Mouse (Mus musculus) layer of hippocampus, postnatal 36 days (tissue): Measurements from ENCODE around the gene Socs3. TPM values are rescaled to one million over a fixed set of nuclear protein-coding genes. Genes with fewer than 3 reads are reported as not detected.

Experiments used
- DNase-seq, 2 experiments: peaks; one replicate each; pipeline ENCODE4 v3.0.0; 2022
- microRNA-seq, 2 experiments: library from miRNA; unstranded; fragments of <30 nt; microRNA quantifications; one replicate each; pipeline ENCODE4 v1.2.0; 2021
- total RNA-seq, 2 experiments: library from RNA; stranded (reverse); gene quantifications; 2 replicates each; pipeline ENCODE4 v1.2.3; 2021

Gene Socs3
- total RNA-seq, 2 experiments from 2014 or later = 1.3 to 1.4 TPM

DNA sequence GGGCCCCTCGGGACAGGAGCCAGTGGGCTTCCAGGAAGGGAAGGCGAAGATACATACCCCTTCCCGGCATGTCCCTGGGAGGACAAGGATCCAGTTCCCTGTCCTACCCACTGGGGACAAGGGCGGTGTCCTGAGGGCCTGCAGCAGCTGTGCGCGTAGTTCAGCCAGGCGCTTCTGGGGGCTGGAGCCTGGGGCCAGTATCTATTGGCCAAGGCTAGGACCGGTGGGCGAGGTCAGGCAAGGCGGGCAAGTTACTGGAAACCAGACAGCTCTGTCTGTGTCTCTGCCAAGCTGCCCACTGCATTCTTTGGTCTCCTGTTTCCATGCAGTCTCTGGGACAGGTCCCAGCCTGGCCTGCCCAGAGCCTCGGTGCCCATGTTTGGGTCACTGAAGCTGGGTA is 46.6 kb downstream of the Socs3 start:
- DNase-seq = no peak

DNA sequence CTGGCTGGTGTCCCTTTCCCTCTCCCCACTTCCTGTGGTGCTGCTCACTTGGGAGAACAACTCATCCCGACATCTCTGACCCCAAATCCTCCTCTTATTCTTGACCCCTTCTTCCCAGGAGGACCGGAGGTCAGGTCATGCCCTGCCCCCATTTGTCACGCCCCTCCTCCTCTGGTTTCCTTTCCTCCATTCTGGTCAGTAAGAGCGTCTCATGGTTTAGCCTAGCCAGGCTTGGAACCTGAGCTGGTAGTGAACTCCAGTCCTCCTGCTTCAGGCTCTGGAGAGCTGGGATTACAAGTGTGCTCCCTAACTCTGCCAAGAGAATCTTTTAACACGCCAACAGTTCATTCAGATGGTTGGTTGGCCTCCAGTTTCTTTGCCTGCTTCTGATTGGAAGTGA is 50.6 kb downstream of the Socs3 start:
- no peak for DNase-seq

DNA sequence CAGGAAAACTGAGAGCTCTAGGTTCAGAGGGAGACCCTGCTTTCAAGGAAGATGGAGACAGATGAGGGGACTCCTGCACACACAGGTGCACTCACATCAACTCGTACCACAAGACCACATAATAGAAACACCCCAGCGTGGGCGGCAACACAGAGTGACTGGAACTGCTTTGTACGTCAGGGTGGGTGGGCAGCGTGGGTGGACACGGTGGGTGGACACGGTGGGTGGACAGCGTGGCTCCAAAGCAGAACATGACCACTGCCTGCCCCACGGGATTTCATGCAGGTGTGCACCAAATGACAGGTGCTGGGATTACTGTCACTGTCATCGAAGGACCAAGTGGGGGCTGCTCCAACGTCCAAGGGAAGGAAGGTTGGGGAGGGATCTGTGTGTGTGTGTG is 51.3 kb downstream of the Socs3 start:
- no peak for DNase-seq

Small RNA genes lying within 50 kb of the gene (microRNA-seq; reads per million reads assigned to microRNA genes)
- 0 to 1.5 reads per million in 2 experiments for gene Mir6933

Other genes starting within 250 kb of the Socs3 start
- under 1 TPM; 0.47 to 0.83 TPM for gene Tmc8, start 188.0 kb downstream of the Socs3 start, total RNA-seq
- 1 to 10 TPM; 7.3 to 9.7 TPM for gene Tmc6, start 187.8 kb downstream of the Socs3 start, total RNA-seq
- under 1 TPM in 1 of 2 experiments, not detected in 1; 0.61 TPM for gene 6030468B19Rik, start 172.4 kb downstream of the Socs3 start, total RNA-seq
- gene Gm20708, start 160.4 kb downstream of the Socs3 start, total RNA-seq = 1 to 10 TPM; 1.5 to 1.7 TPM
- 10 to 100 TPM; 10.4 to 16.9 TPM for gene Syngr2, start 160.4 kb downstream of the Socs3 start, total RNA-seq
- gene Afmid, start 144.1 kb downstream of the Socs3 start, total RNA-seq = 1 to 10 TPM; 3.8 to 4.0 TPM
- under 1 TPM; 0.88 to 0.97 TPM for gene Tk1, start 144.0 kb downstream of the Socs3 start, total RNA-seq
- 1 to 10 TPM in 1 of 2 experiments, under 1 TPM in 1; 0.77 to 1.4 TPM for gene Birc5, start 120.8 kb downstream of the Socs3 start, total RNA-seq
- under 1 TPM in 1 of 2 experiments, not detected in 1; 0.33 TPM for gene Tmem235, start 109.3 kb downstream of the Socs3 start, total RNA-seq
- gene Tha1, start 96.6 kb downstream of the Socs3 start, total RNA-seq = 1 to 10 TPM; 3.0 to 3.8 TPM
- gene Pgs1, start 16.2 kb upstream of the Socs3 start, total RNA-seq = 10 to 100 TPM; 75.1 to 79.4 TPM
- under 1 TPM; 0.03 to 0.07 TPM for gene Dnah17, start 160.6 kb upstream of the Socs3 start, total RNA-seq